Mouse (Mus musculus) liver, embryonic 16.5 days (tissue): Measurements from ENCODE around the gene Wnt5a. TPM values are rescaled to one million over a fixed set of nuclear protein-coding genes. Genes with fewer than 3 reads are reported as not detected.

ENCODE experiments used
- ATAC-seq: fragments of 200-750 bp; cut with Nextera tagmentation; 2 replicates; pipeline ENCODE4 v1.8.0; 2017; ENCODE audit warnings: low read depth, mild to moderate bottlenecking, moderate number of reproducible peaks, moderate library complexity
- H3K27ac ChIP-seq: fragments of 300-500 bp; sonication (generic); 2 replicates; pipeline ENCODE4 v1.5.1; 2014; ENCODE audit warnings: mild to moderate bottlenecking, low read length
- H3K27me3 ChIP-seq: fragments of 300-500 bp; sonication (generic); 2 replicates; pipeline ENCODE4 v1.6.1; 2014; ENCODE audit warnings: low read depth, low read length, mixed read lengths; ENCODE audit not compliant: control insufficient read depth, insufficient read depth
- H3K36me3 ChIP-seq: fragments of 300-500 bp; sonication (generic); 2 replicates; pipeline ENCODE4 v1.6.1; 2014; ENCODE audit warnings: mild to moderate bottlenecking; ENCODE audit not compliant: control insufficient read depth, insufficient read depth
- H3K4me1 ChIP-seq: fragments of 300-500 bp; sonication (generic); 2 replicates; pipeline ENCODE4 v1.6.1; 2014; ENCODE audit warnings: low read depth, low read length, mixed read lengths; ENCODE audit not compliant: control insufficient read depth
- H3K4me2 ChIP-seq: fragments of 300-500 bp; sonication (generic); 2 replicates; pipeline ENCODE4 v1.6.1; 2014; ENCODE audit warnings: low read depth, low read length, mixed read lengths
- H3K4me3 ChIP-seq: fragments of 300-500 bp; sonication (generic); 2 replicates; pipeline ENCODE4 v1.5.1; 2014; ENCODE audit warnings: low read depth, mild to moderate bottlenecking, low read length
- H3K9ac ChIP-seq: fragments of 300-500 bp; sonication (generic); 2 replicates; pipeline ENCODE4 v1.6.1; 2014; ENCODE audit warnings: low read depth, low read length
- H3K9me3 ChIP-seq: fragments of 300-500 bp; sonication (generic); replicated peaks from 2 replicates; pipeline ENCODE4 v1.6.1; 2016; ENCODE audit warnings: low read length; ENCODE audit not compliant: control insufficient read depth
- WGBS: fragments of 180-500 bp; shearing (Covaris S2); extraction: QIAGEN DNeasy Blood & Tissue Kit; methylation state at CpG from one replicate; pipeline ENCODE4 v1.1.7; 2014; ENCODE audit not compliant: insufficient replicate concordance; 5-methylcytosine and 5-hydroxymethylcytosine counted together
- polyA plus RNA-seq: library from polyadenylated mRNA; unstranded; fragments of >200 nt; fragmentation: Nextera tagmentation; extraction: Ambion mirVana; gene quantifications from 2 replicates; pipeline ENCODE4 v1.2.1, GENCODE M21; 2015

Wnt5a gene
- polyA plus RNA-seq, 1 experiment from 2014 or later, result 0.19 TPM

GRCm38 (mm10) chr14:28539577-28539976 is 35.0 kb downstream of the Wnt5a start:
- Histone ChIP-seq H3K9me3 (no peaks in the 10 kb centered on the region), H3K4me2 (no peak overlapping the region), H3K4me1 (no peaks in the 10 kb centered on the region), H3K27ac (no peak overlapping the region), H3K36me3 (no peaks in the 10 kb centered on the region), H3K27me3 (no peaks in the 10 kb centered on the region), H3K4me3 (no peak overlapping the region), H3K9ac (no peak overlapping the region)
- no peak for ATAC-seq
- 61% methylated on average over 6 of the region's 6 CpGs for WGBS

GRCm38 (mm10) chr14:28542117-28542741 is 37.7 kb downstream of the Wnt5a start:
- Histone ChIP-seq H3K9me3 (no peaks in the 10 kb centered on the region), H3K27me3 (no peaks in the 10 kb centered on the region), H3K9ac (no peak overlapping the region), H3K27ac (no peak overlapping the region), H3K36me3 (no peaks in the 10 kb centered on the region), H3K4me1 (no peaks in the 10 kb centered on the region), H3K4me3 (no peak overlapping the region), H3K4me2 (no peak overlapping the region)
- 43% methylated on average over 4 of the region's 4 CpGs for WGBS
- ATAC-seq, result no peak

- H3K4me3 ChIP-seq, result no peak overlapping the region
- H3K4me2 ChIP-seq, result no peak overlapping the region
- H3K9ac ChIP-seq, result no peak overlapping the region
- H3K27me3 ChIP-seq, result no peaks in the 10 kb centered on the region
- no peaks in the 10 kb centered on the region for H3K36me3 ChIP-seq
- ATAC-seq, result no peak
- H3K4me1 ChIP-seq, result no peaks in the 10 kb centered on the region
- H3K9me3 ChIP-seq, result no peaks in the 10 kb centered on the region
- H3K27ac ChIP-seq, result no peak overlapping the region
- 50% methylated on average over 6 of the region's 6 CpGs for WGBS
Measured at GRCm38 (mm10) chr14:28561861-28562260, 57.3 kb downstream of the Wnt5a start.
